Mouse (Mus musculus): ENCODE measurements around the gene Olfr1113. TPM values are rescaled to one million over a fixed set of nuclear protein-coding genes. Genes with fewer than 3 reads are reported as not detected.

Gene Olfr1113
- polyA plus RNA-seq (2012; rRNA removed; ENCODE audit: low replicate concordance): not detected in 2 replicates

DNA sequence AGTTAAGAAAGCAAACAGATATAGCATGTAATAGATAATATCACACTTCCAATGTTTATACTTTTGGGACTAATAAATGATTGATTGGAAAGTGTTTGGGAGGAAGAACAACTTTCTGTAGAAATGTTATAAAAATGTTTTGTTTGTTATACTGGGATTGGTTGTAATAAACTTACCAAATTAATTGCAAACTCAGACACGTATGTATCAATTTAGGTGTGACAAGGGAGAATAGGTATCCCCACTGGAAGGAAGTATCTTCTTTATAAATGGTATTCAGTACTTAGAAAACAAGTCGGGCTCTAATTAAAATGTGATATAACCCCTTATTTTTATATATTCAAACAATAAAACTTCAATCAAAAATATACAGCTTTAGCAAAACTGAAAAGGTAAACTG is at the start of gene Olfr1113:
Olfr1113 (plus strand) TSS at position 301 of the 400 bp plus-strand sequence.

DNA sequence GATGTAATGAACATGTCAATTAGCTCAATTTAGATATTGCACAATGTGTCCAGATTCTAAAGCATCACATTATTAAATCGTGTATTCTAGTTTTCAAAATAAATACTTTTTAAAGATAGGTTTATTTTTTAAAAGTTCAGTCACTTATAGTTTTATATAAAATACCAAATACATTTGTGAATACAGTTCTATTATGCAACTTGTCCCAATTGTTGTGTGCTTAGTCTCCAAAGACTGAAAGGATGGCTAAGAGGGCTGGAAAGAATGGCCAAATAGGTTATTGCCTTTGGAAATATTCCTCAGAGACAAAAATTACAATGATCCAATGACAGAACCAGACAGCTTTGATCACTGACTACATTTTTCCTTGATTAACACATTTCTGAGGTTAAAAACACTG is 21.3 kb upstream of the Olfr1113 start, which contains the start of gene Olfr1112:
Olfr1112 (plus strand) TSS at position 301 of the 400 bp plus-strand sequence.

DNA sequence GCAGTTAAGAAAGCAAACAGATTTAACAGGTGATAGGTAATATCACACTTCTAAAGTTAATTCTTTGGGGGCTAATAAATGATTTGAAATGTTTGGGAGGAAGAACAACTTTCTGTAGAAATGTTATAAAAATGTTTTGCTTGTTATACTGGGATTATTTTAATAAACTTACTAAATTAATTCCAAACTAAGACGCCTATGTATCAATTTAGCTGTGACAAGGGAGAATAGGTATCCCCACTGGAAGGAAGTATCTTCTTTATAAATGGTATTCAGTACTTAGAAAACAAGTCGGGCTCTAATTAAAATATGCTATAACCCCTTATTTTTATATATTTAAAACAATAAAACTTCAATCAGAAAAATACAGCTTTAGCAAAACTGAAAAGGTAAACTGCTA is 38.9 kb downstream of the Olfr1113 start, which contains the start of gene Olfr1115:
Olfr1115 (plus strand) TSS at position 301 of the 400 bp plus-strand sequence.

Other genes with a start within 250 kb of the Olfr1113 start
- gene Olfr1099, start 248.3 kb upstream of the Olfr1113 start, polyA plus RNA-seq (2012; rRNA removed; ENCODE audit: low replicate concordance): not detected in 2 replicates
- not detected in 2 replicates for gene Olfr1100, start 229.0 kb upstream of the Olfr1113 start, polyA plus RNA-seq (2012; rRNA removed; ENCODE audit: low replicate concordance)
- not detected in 2 replicates for gene Olfr1101, start 217.7 kb upstream of the Olfr1113 start, polyA plus RNA-seq (2012; rRNA removed; ENCODE audit: low replicate concordance)
- gene Olfr1102, start 210.6 kb upstream of the Olfr1113 start, polyA plus RNA-seq (2012; rRNA removed; ENCODE audit: low replicate concordance): not detected in 2 replicates
- gene Olfr1104, start 181.9 kb upstream of the Olfr1113 start, polyA plus RNA-seq (2012; rRNA removed; ENCODE audit: low replicate concordance): not detected in 2 replicates
- not detected in 2 replicates for gene Olfr1105, start 172.4 kb upstream of the Olfr1113 start, polyA plus RNA-seq (2012; rRNA removed; ENCODE audit: low replicate concordance)
- gene Olfr1106, start 156.7 kb upstream of the Olfr1113 start, polyA plus RNA-seq (2012; rRNA removed; ENCODE audit: low replicate concordance): not detected in 2 replicates
- gene Olfr1107, start 133.2 kb upstream of the Olfr1113 start, polyA plus RNA-seq (2012; rRNA removed; ENCODE audit: low replicate concordance): not detected in 2 replicates
- gene Olfr1109, start 113.0 kb upstream of the Olfr1113 start, polyA plus RNA-seq (2012; rRNA removed; ENCODE audit: low replicate concordance): not detected in 2 replicates
- gene Olfr259, start 94.4 kb upstream of the Olfr1113 start, polyA plus RNA-seq (2012; rRNA removed; ENCODE audit: low replicate concordance): not detected in 2 replicates
- gene Olfr1110, start 68.7 kb upstream of the Olfr1113 start, polyA plus RNA-seq (2012; rRNA removed; ENCODE audit: low replicate concordance): not detected in 2 replicates
- gene Olfr1111, start 56.3 kb upstream of the Olfr1113 start, polyA plus RNA-seq (2012; rRNA removed; ENCODE audit: low replicate concordance): not detected in 2 replicates
- gene Olfr1112, start 21.2 kb upstream of the Olfr1113 start, polyA plus RNA-seq (2012; rRNA removed; ENCODE audit: low replicate concordance): not detected in 2 replicates
- not detected in 2 replicates for gene Olfr1115, start 39.0 kb downstream of the Olfr1113 start, polyA plus RNA-seq (2012; rRNA removed; ENCODE audit: low replicate concordance)
- gene Olfr1116, start 58.6 kb downstream of the Olfr1113 start, polyA plus RNA-seq (2012; rRNA removed; ENCODE audit: low replicate concordance): not detected in 2 replicates
- not detected in 2 replicates for gene Olfr1118, start 98.6 kb downstream of the Olfr1113 start, polyA plus RNA-seq (2012; rRNA removed; ENCODE audit: low replicate concordance)
- not detected in 2 replicates for gene Olfr1120, start 145.8 kb downstream of the Olfr1113 start, polyA plus RNA-seq (2012; rRNA removed; ENCODE audit: low replicate concordance)
- not detected in 2 replicates for gene Olfr1121, start 160.9 kb downstream of the Olfr1113 start, polyA plus RNA-seq (2012; rRNA removed; ENCODE audit: low replicate concordance)
- gene Olfr1122, start 176.9 kb downstream of the Olfr1113 start, polyA plus RNA-seq (2012; rRNA removed; ENCODE audit: low replicate concordance): not detected in 2 replicates
- not detected in 2 replicates for gene Olfr1123, start 207.7 kb downstream of the Olfr1113 start, polyA plus RNA-seq (2012; rRNA removed; ENCODE audit: low replicate concordance)
- gene Olfr1124, start 221.3 kb downstream of the Olfr1113 start, polyA plus RNA-seq (2012; rRNA removed; ENCODE audit: low replicate concordance): not detected in 2 replicates
- gene Olfr1126, start 245.0 kb downstream of the Olfr1113 start, polyA plus RNA-seq (2012; rRNA removed; ENCODE audit: low replicate concordance): not detected in 2 replicates